Mouse (Mus musculus) heart, postnatal 0 days (tissue): ENCODE results near the gene Myo3b. TPM values are rescaled to one million over a fixed set of nuclear protein-coding genes. Genes with fewer than 3 reads are reported as not detected.

Source experiments
- ATAC-seq: fragments of 200-750 bp; cut with Nextera tagmentation; 2 replicates; pipeline ENCODE4 v1.8.0; 2017; ENCODE audit warnings: low read depth, moderate number of reproducible peaks, moderate library complexity; ENCODE audit not compliant: insufficient read depth
- DNase-seq: peaks from one replicate; pipeline ENCODE4 v3.0.0-alpha.2; 2016; ENCODE audit warnings: low spot score
- H3K27ac ChIP-seq: fragments of 300-500 bp; sonication (generic); 2 replicates; pipeline ENCODE4 v1.5.1; 2014; ENCODE audit warnings: low read depth, mild to moderate bottlenecking
- H3K27me3 ChIP-seq: fragments of 300-500 bp; sonication (generic); 2 replicates; pipeline ENCODE4 v1.6.1; 2014; ENCODE audit warnings: low read length, mixed read lengths; ENCODE audit not compliant: control insufficient read depth, insufficient read depth
- H3K36me3 ChIP-seq: fragments of 300-500 bp; sonication (generic); replicated peaks from 2 replicates; pipeline ENCODE4 v1.6.1; 2014; ENCODE audit warnings: low read length, mixed read lengths; ENCODE audit not compliant: control insufficient read depth, insufficient read depth
- H3K4me1 ChIP-seq: fragments of 300-500 bp; sonication (generic); 2 replicates; pipeline ENCODE4 v1.6.1; 2014; ENCODE audit warnings: antibody characterized with exemption; ENCODE audit not compliant: control insufficient read depth, insufficient read depth
- H3K4me2 ChIP-seq: fragments of 300-500 bp; sonication (generic); 2 replicates; pipeline ENCODE4 v1.6.1; 2014; ENCODE audit warnings: low read depth, mild to moderate bottlenecking, low read length, moderate library complexity
- H3K4me3 ChIP-seq: fragments of 300-500 bp; sonication (generic); 2 replicates; pipeline ENCODE4 v1.5.1; 2014; ENCODE audit warnings: low read depth, low read length
- H3K9ac ChIP-seq: fragments of 300-500 bp; sonication (generic); replicated peaks from 2 replicates; pipeline ENCODE4 v1.6.1; 2014; ENCODE audit warnings: low read depth, low read length, mixed read lengths
- H3K9me3 ChIP-seq: fragments of 300-500 bp; sonication (generic); replicated peaks from 2 replicates; pipeline ENCODE4 v1.6.1; 2016; ENCODE audit warnings: low read length; ENCODE audit not compliant: control insufficient read depth
- CTCF ChIP-seq: IDR thresholded peaks from 2 replicates; pipeline ENCODE4 v1.5.1; 2016; ENCODE audit warnings: antibody characterized with exemption, control low read depth, low read depth
- EP300 ChIP-seq: IDR thresholded peaks from 2 replicates; pipeline ENCODE4 v1.6.1; 2016; ENCODE audit warnings: antibody characterized with exemption, low read depth
- WGBS: fragments of 180-500 bp; shearing (Covaris S2); extraction: QIAGEN DNeasy Blood & Tissue Kit; methylation state at CpG from one replicate; pipeline ENCODE4 v1.1.7; 2014; 5-methylcytosine and 5-hydroxymethylcytosine counted together
- polyA plus RNA-seq: library from polyadenylated mRNA; unstranded; fragments of >200 nt; fragmentation: Nextera tagmentation; extraction: Ambion mirVana; gene quantifications from 2 replicates; pipeline ENCODE4 v1.2.1, GENCODE M21; 2015
- total RNA-seq: library from RNA; depleted of rRNA; stranded (reverse); fragments of >200 nt; gene quantifications from 2 replicates; pipeline ENCODE4 v1.2.3, GENCODE M21; 2014; ENCODE audit warnings: low replicate concordance

Gene Myo3b
- total and polyA plus RNA-seq, 2 experiments from 2014 or later, result 0.04 to 0.15 TPM

DNA sequence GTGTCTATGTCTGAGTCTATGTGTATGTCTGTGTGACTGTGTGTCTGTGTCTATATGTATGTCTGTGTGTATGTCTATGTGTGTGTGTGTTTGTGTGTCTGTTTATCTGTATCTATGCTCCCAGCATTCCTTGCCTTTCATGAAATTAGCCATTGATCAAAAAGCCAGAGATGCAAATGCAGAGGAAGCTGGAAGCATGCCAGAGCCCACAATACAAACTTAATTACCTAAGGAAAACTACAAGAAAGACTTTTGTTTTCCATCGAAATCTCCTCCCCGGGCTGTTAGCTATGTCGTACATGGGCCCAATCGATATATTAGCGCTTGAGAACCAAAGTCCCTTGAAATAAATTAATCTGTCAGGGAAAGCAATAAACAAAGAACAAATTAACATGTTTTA lies 367.9 kb downstream of the Myo3b start:
- Histone ChIP-seq H3K4me3 (no peak overlapping the region), H3K36me3 (no peaks in the 10 kb centered on the region), H3K9me3 (no peaks in the 10 kb centered on the region), H3K27me3 (no peaks in the 10 kb centered on the region), H3K9ac (no peak overlapping the region), H3K4me2 (no peak overlapping the region), H3K4me1 (peaks cover 3% of the 10 kb centered on the region; the same call in 1 of the 2 replicates), H3K27ac (no peak overlapping the region)
- DNase-seq (no peak), ATAC-seq (no peak)
- 85% methylated on average over 5 of the region's 5 CpGs for WGBS
- TF ChIP-seq CTCF, result no peak
- TF ChIP-seq EP300, result no peak

DNA sequence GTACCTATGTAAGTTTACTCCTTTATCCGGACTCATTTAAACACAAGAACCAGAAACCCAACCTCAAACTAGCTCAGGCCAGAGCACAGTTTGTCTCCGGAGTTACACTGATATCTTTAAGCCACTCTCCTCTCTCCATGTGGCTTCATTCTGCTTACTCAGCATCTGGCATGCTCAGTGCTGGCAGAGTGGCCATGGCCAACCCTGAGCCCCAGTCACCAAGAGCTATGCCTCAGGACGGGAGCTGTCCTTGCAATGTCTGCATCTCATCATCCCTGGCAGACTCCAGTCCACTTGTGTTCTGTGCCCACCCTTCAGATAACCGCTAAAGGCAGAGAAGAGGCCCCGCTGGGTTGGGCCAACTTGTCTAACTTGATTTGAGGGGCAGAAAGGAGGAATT lies 368.8 kb downstream of the Myo3b start:
- Histone ChIP-seq H3K27me3 (no peaks in the 10 kb centered on the region), H3K9ac (no peak overlapping the region), H3K4me2 (no peak overlapping the region), H3K9me3 (no peaks in the 10 kb centered on the region), H3K36me3 (no peaks in the 10 kb centered on the region), H3K4me1 (peaks cover 3% of the 10 kb centered on the region; the same call in 1 of the 2 replicates), H3K4me3 (no peak overlapping the region), H3K27ac (no peak overlapping the region)
- 25% methylated on average over 5 of the region's 5 CpGs for WGBS
- DNase-seq (peak; percentile 12), ATAC-seq (0 out of 2 replicates have a peak, but pooled peaks have one; percentile 39)
- no peak for TF ChIP-seq CTCF
- no peak for TF ChIP-seq EP300

DNA sequence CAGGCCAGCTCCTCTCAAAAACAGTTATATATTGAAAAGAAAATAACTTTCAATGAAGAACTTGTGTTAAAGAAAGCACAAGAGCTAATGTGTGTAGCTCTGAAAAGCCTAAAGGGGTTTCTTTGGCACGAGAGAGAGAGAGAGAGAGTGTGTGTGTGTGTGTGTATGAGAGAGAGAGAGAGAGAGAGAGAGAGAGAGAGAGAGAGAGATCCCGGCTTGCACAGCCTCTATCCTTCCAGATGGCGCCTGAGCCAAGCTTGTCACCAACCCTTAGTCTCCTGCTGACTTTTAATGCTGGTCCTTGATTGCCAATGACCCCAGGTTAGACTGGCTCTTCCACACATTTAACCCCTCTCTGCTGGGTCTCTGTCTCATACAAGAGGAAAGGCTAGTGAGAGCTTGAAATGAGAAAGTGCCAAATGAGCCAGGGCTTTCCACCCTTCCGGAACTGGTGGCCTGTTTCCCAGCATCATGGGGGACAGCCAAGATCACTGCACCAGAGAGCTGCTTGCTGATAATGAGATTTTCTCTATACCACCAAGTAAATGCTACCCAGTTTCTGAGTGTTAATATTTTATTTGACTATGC lies 371.5 kb downstream of the Myo3b start:
- TF ChIP-seq CTCF, result no peak
- TF ChIP-seq EP300, result no peak
- Histone ChIP-seq H3K27me3 (no peaks in the 10 kb centered on the region), H3K4me3 (no peak overlapping the region), H3K36me3 (no peaks in the 10 kb centered on the region), H3K9ac (no peak overlapping the region), H3K9me3 (no peaks in the 10 kb centered on the region), H3K27ac (no peak overlapping the region), H3K4me1 (peaks cover 3% of the 10 kb centered on the region; the same call in 1 of the 2 replicates), H3K4me2 (no peak overlapping the region)
- ATAC-seq, result no peak
- DNase-seq, result no peak
- 74% methylated on average over 4 of the region's 4 CpGs for WGBS

DNA sequence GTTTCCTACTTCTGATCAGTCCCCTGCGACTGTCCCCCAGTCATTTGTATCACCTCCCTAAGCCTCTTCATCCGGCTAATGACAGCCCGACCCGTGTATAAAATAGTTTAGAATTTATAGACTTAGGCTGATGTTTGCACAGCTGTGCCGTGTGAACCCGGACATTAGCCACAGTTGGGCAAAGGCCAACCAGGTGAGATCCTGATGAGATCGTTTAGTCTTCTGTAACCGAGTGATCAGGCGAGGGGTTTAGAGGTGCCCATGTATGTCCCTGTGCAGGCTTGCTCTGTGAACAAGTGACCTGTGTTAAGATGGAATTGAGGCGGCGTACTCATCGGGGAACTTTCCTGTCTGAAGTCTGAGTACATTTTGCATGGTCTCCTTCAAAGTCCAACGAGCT lies 373.4 kb downstream of the Myo3b start:
- H3K4me1 ChIP-seq, result peaks cover 3% of the 10 kb centered on the region; the same call in 1 of the 2 replicates
- H3K27me3 ChIP-seq, result no peaks in the 10 kb centered on the region
- no peaks in the 10 kb centered on the region for H3K36me3 ChIP-seq
- TF ChIP-seq EP300, result no peak
- no peak for TF ChIP-seq CTCF
- no peaks in the 10 kb centered on the region for H3K9me3 ChIP-seq
- WGBS, result 84% methylated on average over 13 of the region's 13 CpGs
- H3K27ac ChIP-seq, result no peak overlapping the region
- ATAC-seq, result no peak
- DNase-seq, result no peak
- H3K9ac ChIP-seq, result no peak overlapping the region
- H3K4me3 ChIP-seq, result no peak overlapping the region
- no peak overlapping the region for H3K4me2 ChIP-seq

DNA sequence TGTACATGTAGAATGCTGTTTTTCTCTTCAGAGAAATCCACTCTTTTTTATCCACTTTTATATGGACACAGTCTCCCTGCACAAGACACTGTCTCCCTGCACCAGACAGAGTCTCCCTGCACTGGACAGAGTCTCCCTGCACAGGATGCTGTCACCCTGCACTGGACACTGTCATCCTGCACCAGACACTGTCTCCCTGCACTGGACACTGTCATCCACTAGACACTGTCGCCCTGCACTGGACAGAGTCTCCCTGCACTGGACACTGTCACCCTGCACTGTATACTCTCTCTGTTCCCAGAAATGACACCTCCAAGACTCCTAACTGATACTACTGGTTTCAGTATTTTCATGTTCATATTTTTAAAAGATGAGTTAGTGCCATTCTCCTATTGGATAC lies 375.5 kb downstream of the Myo3b start:
- no peak overlapping the region for H3K4me3 ChIP-seq
- no peak overlapping the region for H3K9ac ChIP-seq
- WGBS, result 60% methylated on average over 1 of the region's 1 CpGs
- no peak for TF ChIP-seq EP300
- no peak for TF ChIP-seq CTCF
- H3K4me2 ChIP-seq, result no peak overlapping the region
- DNase-seq (no peak), ATAC-seq (no peak)
- H3K4me1 ChIP-seq, result no peaks in the 10 kb centered on the region
- no peaks in the 10 kb centered on the region for H3K27me3 ChIP-seq
- H3K9me3 ChIP-seq, result no peaks in the 10 kb centered on the region
- H3K27ac ChIP-seq, result no peak overlapping the region
- H3K36me3 ChIP-seq, result no peaks in the 10 kb centered on the region

DNA sequence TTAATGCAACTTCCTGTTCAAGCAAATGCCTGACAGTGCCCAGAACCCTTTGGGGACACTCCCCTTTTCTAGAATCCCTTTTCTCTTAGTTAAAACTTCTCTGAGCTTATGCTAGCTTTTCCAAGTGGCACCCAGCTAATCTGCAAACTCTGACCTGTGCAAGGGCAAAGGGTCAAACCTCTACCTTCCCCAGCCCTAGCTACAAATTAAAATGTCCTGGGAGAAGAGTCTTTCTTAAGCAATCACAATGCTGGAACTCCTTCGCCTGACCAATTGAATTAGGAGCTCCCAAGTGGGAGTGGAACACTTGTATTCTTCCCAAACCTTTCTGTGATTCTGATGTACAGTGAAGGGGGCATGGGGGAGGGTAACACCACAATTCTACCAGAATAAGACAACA lies 376.6 kb downstream of the Myo3b start:
- H3K36me3 ChIP-seq, result no peaks in the 10 kb centered on the region
- no peaks in the 10 kb centered on the region for H3K9me3 ChIP-seq
- H3K27me3 ChIP-seq, result no peaks in the 10 kb centered on the region
- no peak for TF ChIP-seq CTCF
- TF ChIP-seq EP300, result no peak
- no peak overlapping the region for H3K4me2 ChIP-seq
- no peak overlapping the region for H3K4me3 ChIP-seq
- H3K9ac ChIP-seq, result no peak overlapping the region
- H3K4me1 ChIP-seq, result no peaks in the 10 kb centered on the region
- WGBS, result 85% methylated on average over 1 of the region's 1 CpGs
- ATAC-seq (no peak), DNase-seq (no peak)
- no peak overlapping the region for H3K27ac ChIP-seq
